Mouse (Mus musculus) gastrocnemius, adult 18-20 months (tissue): Measurements from ENCODE around the gene Fam83f. TPM values are rescaled to one million over a fixed set of nuclear protein-coding genes. Genes with fewer than 3 reads are reported as not detected.

Source experiments
- DNase-seq: peaks from one replicate; pipeline ENCODE4 v3.0.0; 2021; ENCODE audit warnings: low spot score
- microRNA-seq: library from miRNA; unstranded; fragments of <30 nt; microRNA quantifications from one replicate; pipeline ENCODE4 v1.2.0, GENCODE M21; 2021
- total RNA-seq, 2 experiments: library from RNA; stranded (reverse); gene quantifications; 2 replicates each; pipeline ENCODE4 v1.2.3; 2021

Fam83f gene
- total RNA-seq, 2 experiments from 2014 or later, result 0.09 to 0.17 TPM

- DNase-seq, result no peak
Observed at GRCm38 (mm10) chr15:80741836-80742235, 70.2 kb downstream of the Fam83f start.

DNA sequence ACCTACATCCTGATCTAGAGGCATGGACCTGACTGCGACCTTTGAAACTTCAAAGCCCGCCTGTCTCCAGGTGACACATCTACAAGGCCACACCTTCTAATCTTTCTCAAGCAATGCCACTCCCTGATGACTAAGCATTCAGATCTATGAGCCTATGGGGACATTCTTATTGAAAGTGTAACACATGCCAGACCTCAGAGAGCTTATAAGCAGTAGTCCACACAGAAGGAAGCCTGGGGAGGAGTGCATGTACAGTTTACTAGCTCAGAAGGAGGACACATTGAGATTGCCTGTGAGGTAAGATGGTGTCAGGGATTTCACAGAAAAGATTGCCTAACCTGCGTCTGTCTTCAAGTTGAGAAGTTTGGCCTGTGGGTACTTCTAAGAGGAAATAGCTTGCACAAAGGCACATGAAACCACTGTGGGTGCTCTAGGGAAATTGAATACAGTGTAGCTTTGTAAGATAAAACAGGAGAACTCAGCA lies 71.4 kb downstream of the Fam83f start:
- no peak for DNase-seq

GRCm38 (mm10) chr15:80743606-80744005 lies 72.0 kb downstream of the Fam83f start:
- no peak for DNase-seq

DNA sequence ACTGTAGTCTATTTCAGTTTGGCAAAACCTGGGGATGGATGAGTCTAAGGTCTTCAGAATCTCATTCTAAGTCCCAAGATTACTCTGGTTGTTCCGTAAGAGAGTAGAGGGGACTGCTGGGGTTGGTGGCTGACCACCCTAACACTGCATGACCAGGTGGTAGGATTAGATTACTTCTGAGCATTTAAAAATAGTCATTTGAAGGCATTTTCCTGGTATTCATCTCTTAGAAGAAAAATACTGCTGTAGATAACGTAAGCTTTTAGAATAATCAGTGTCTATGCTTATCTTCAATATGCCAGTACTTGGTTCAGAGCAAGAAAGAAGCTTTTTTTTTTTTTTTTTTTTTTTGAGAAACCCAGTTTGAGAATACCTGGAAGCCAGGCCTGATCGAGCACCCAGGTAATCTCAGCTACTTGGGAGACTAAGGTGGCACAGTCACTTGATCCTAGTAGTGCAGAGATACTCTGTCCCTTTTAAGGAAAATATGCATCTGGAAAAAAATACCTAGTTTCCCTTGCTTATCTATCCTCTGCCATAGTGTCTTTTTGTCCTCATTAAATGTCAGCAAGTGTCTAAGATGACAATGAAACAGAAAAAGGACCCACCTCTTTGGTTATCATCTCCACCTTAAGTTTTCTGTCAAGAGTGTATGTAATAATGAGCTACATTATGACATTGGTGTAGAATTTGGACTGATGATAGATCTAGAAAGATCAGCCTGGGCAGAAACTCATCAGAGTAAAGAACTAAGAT lies 73.2 kb downstream of the Fam83f start:
- DNase-seq, result no peak

DNA sequence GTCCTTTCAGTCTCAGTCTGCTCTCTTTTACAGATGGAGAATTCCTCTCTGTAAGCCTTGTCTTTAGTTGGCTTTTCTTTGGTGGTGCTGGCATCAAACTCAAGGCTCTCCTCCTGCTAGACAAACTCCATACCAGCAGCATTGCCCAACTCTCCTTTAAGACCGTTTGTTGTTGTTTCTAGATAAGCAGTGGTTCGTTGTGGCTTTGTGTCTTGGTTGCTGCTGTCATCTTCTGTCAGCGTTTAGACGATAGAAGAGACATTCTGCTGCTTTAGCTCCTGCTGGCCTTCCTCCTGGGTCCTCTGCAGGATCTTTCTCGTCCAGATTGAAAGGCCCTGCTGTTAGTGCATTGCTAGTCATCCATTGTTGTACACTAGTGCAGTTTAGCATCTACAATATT lies 77.3 kb downstream of the Fam83f start:
- no peak for DNase-seq

Small RNA genes lying within 50 kb of the gene (microRNA-seq; reads per million reads assigned to microRNA genes)
- not detected for gene Mir6957

Other genes starting within 250 kb of the Fam83f start
- gene Enthd1, start 106.7 kb upstream of the Fam83f start, total RNA-seq, result not detected
- under 1 TPM; 0.18 to 0.31 TPM for gene Grap2, start 99.3 kb upstream of the Fam83f start, total RNA-seq
- 10 to 100 TPM; 43.7 to 48.2 TPM for gene Tnrc6b, start 39.5 kb downstream of the Fam83f start, total RNA-seq